Mouse (Mus musculus) hindbrain, embryonic 15.5 days (tissue): Measurements from ENCODE around the gene Dusp18. TPM values are rescaled to one million over a fixed set of nuclear protein-coding genes. Genes with fewer than 3 reads are reported as not detected.

Experiments
- ATAC-seq: fragments of 200-750 bp; cut with Nextera tagmentation; 2 replicates; pipeline ENCODE4 v1.8.0; 2017; ENCODE audit warnings: low read depth, moderate number of reproducible peaks, moderate TSS enrichment; ENCODE audit not compliant: low FRiP score
- H3K27ac ChIP-seq: fragments of 300-500 bp; sonication (generic); replicated peaks from 2 replicates; pipeline ENCODE4 v1.5.1; 2015; ENCODE audit warnings: mild to moderate bottlenecking, inconsistent platforms
- H3K27me3 ChIP-seq: fragments of 300-500 bp; sonication (generic); 2 replicates; pipeline ENCODE4 v1.6.1; 2015; ENCODE audit warnings: control low read depth, inconsistent platforms
- H3K36me3 ChIP-seq: fragments of 300-500 bp; sonication (generic); 2 replicates; pipeline ENCODE4 v1.6.1; 2015; ENCODE audit warnings: control low read depth, inconsistent platforms
- H3K4me1 ChIP-seq: fragments of 300-500 bp; sonication (generic); replicated peaks from 2 replicates; pipeline ENCODE4 v1.6.1; 2015; ENCODE audit warnings: control low read depth, inconsistent platforms
- H3K4me2 ChIP-seq: fragments of 300-500 bp; sonication (generic); 2 replicates; pipeline ENCODE4 v1.6.1; 2015; ENCODE audit warnings: moderate library complexity, mild to moderate bottlenecking, inconsistent platforms
- H3K4me3 ChIP-seq: fragments of 300-500 bp; sonication (generic); 2 replicates; pipeline ENCODE4 v1.5.1; 2015; ENCODE audit warnings: mild to moderate bottlenecking, inconsistent platforms
- H3K9ac ChIP-seq: fragments of 300-500 bp; sonication (generic); 2 replicates; pipeline ENCODE4 v1.6.1; 2015; ENCODE audit warnings: inconsistent platforms
- H3K9me3 ChIP-seq: fragments of 300-500 bp; sonication (generic); 2 replicates; pipeline ENCODE4 v1.6.1; 2016; ENCODE audit warnings: control low read depth, inconsistent platforms
- WGBS: fragments of 180-500 bp; shearing (Covaris S2); methylation state at CpG from one replicate; pipeline ENCODE4 v1.1.7; 2015; 5-methylcytosine and 5-hydroxymethylcytosine counted together
- polyA plus RNA-seq: library from polyadenylated mRNA; unstranded; fragments of >200 nt; fragmentation: Nextera tagmentation; extraction: Ambion mirVana; gene quantifications from 2 replicates; pipeline ENCODE4 v1.2.1, GENCODE M21; 2015

Gene Dusp18
- polyA plus RNA-seq, 1 experiment from 2014 or later: 33.1 TPM

DNA sequence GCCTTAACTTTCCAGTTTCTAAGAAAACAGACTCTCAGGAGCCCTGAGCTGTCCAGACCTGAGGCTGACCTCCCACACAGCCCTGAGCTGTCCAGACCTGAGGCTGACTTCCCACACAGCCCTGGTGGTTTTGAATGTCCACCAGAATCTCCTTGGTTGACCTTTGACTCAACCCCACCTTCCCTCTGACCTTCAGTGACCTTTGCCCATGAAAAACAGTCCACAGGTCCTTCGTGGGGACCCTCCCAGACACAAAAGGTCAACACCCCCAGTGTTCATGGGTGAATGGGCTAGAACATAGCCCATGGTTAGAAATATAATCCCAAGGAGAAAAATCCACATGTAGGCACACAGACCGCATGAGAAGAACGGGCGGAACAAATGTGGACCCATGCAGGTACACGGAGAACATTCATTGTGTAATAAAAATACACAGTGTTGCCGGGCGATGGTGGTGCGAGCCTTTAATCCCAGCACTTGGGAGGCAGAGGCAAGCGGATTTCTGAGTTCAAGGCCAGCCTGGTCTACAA is 38.8 kb downstream of the Dusp18 start:
- Histone ChIP-seq H3K27ac (no peak overlapping the region), H3K4me2 (no peak overlapping the region), H3K9ac (no peak overlapping the region), H3K4me3 (no peak overlapping the region), H3K4me1 (peaks cover 15% of the 10 kb centered on the region), H3K36me3 (no peaks in the 10 kb centered on the region), H3K9me3 (no peaks in the 10 kb centered on the region), H3K27me3 (no peaks in the 10 kb centered on the region)
- 83% methylated on average over 9 of the region's 9 CpGs for WGBS
- ATAC-seq: no peak

DNA sequence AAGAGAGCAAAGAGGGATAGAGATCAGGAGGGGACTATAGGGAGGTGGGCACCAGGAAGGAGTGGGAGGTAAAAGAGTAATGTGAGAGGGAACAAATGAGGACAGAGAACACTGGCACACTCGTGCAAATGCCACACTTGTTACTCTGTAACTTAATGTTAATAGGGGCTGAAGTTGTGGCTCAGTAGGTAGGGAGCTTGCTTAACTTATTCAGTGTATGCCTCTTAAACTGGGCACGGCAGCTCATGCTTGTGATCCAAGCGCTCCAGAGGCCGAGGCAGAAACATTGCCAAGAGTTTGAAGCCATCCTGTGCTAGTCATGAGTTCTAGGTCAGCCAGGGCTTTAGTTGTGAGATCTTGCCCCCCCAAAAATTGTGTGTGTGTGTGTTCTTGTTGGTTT is 40.1 kb downstream of the Dusp18 start:
- H3K4me2 ChIP-seq: no peak overlapping the region
- no peak overlapping the region for H3K4me3 ChIP-seq
- H3K9ac ChIP-seq: no peak overlapping the region
- 79% methylated on average over 4 of the region's 4 CpGs for WGBS
- H3K27ac ChIP-seq: no peak overlapping the region
- H3K27me3 ChIP-seq: no peaks in the 10 kb centered on the region
- peaks cover 15% of the 10 kb centered on the region for H3K4me1 ChIP-seq
- H3K9me3 ChIP-seq: no peaks in the 10 kb centered on the region
- ATAC-seq: no peak
- no peaks in the 10 kb centered on the region for H3K36me3 ChIP-seq

DNA sequence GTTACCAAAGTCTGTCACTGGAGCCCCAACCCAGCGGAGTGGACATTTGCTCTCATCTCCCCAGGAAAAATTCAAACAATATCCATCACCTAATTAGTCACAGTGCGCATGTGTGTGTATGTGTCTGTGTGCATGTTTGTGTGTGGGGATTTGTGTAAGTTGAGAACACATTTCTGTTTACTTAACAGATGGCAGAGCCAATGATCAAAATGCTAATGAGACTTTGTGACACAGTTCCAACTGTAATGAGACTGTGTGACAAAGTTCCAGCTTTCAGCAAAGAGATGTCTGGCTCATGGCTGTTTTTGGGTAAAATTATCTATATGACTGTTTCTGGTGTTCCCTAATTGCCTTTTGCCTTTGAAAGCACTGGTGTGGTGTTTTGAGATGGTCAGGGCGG is 41.3 kb downstream of the Dusp18 start:
- 75% methylated on average over 3 of the region's 3 CpGs for WGBS
- Histone ChIP-seq H3K4me1 (peaks cover 7% of the 10 kb centered on the region), H3K27me3 (no peaks in the 10 kb centered on the region)

DNA sequence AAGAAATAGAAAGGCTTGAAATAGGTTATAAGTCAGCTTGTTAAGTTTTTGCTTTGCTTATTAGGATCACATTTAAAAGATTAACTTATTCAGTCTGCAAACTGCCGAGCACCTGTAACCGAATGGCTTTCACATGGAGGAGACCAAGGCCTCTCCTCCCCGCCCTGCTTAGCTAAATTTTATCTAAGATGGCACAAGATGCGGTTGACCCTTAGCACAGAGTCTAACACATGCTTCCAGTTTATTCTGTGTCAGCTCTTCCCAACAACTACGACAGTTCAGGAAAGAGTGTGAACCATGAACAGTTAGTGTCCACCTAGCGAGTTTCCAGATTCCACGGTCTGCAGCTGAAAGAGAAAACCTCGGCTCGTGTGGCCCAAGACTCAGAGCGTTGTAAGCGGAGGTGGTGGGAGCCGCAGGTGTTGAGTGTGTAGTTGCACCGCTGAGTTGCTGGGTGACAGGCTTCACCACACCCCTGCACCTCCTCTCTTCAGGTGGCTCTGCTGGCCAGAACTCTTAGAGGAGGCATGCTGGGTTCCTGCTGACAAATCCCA is 42.4 kb downstream of the Dusp18 start:
- Histone ChIP-seq H3K27ac (no peak overlapping the region), H3K27me3 (no peaks in the 10 kb centered on the region), H3K9me3 (no peaks in the 10 kb centered on the region), H3K4me2 (no peak overlapping the region), H3K4me1 (no peaks in the 10 kb centered on the region), H3K9ac (no peak overlapping the region), H3K4me3 (no peak overlapping the region), H3K36me3 (no peaks in the 10 kb centered on the region)
- no peak for ATAC-seq
- WGBS: 79% methylated on average over 13 of the region's 13 CpGs

More for the DNA sequence above, 41.3 kb downstream of the Dusp18 start:
- Histone ChIP-seq H3K4me2 (no peak overlapping the region), H3K27ac (no peak overlapping the region), H3K9ac (no peak overlapping the region), H3K4me3 (no peak overlapping the region), H3K36me3 (no peaks in the 10 kb centered on the region), H3K9me3 (no peaks in the 10 kb centered on the region)
- ATAC-seq: no peak

DNA sequence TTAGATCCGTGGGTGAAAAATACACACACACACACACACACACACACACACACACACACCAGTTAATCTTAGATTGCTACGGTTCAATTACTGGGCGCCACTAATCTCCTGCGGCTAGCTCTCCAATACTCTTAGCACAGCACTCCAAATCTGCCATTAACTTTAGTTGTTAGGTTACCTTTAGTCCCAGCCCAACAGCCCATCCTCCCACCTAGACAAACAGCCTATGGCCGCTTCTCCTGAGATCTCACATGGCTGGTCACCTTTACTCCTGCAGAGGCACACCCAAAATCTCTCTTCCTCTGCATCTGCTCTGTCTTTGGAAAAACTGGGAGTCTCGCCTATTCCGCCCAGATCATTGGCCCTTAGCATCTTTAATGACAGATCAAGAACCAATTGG is 46.3 kb downstream of the Dusp18 start:
- no peak for ATAC-seq
- Histone ChIP-seq H3K9me3 (no peaks in the 10 kb centered on the region), H3K4me3 (no peak overlapping the region), H3K36me3 (no peaks in the 10 kb centered on the region), H3K4me1 (no peaks in the 10 kb centered on the region), H3K9ac (no peak overlapping the region), H3K27ac (no peak overlapping the region), H3K27me3 (no peaks in the 10 kb centered on the region), H3K4me2 (no peak overlapping the region)
- 89% methylated on average over 7 of the region's 7 CpGs for WGBS

DNA sequence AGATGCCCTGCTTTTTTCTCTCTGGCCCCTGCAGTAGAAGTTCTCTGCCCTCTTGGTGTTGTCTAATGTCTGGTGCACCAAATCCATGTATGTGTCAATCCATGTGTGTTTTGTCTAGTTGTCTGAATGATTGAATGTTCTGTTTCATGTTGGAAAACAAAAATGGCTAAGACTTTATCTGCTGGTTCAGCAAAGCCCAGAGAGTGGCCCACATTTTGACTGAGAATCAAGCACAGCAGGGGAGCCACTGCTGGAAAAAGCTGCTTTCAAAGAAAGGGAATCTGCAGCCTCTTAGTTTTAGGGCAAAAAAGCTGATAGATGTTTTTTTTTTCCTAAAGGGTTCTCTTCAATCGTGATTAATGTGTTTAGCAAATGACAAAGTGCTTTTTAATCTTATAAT is 51.3 kb downstream of the Dusp18 start:
- no peak overlapping the region for H3K9ac ChIP-seq
- no peak for ATAC-seq
- no peaks in the 10 kb centered on the region for H3K9me3 ChIP-seq
- H3K4me2 ChIP-seq: no peak overlapping the region
- H3K4me3 ChIP-seq: no peak overlapping the region
- H3K4me1 ChIP-seq: no peaks in the 10 kb centered on the region
- no peak overlapping the region for H3K27ac ChIP-seq
- H3K36me3 ChIP-seq: no peaks in the 10 kb centered on the region
- WGBS: 11% methylated on average over 1 of the region's 1 CpGs
- H3K27me3 ChIP-seq: no peaks in the 10 kb centered on the region

Other genes with a start within 250 kb of the Dusp18 start
- 32.1 and 33.5 TPM in 2 replicates for gene Morc2a, start 246.0 kb upstream of the Dusp18 start, polyA plus RNA-seq
- gene Osbp2, start 31.3 kb upstream of the Dusp18 start, polyA plus RNA-seq: 28.7 and 33.1 TPM in 2 replicates
- gene 4921536K21Rik, start 142 bp upstream of the Dusp18 start, polyA plus RNA-seq: 0.43 and 0.53 TPM in 2 replicates
- 17.3 and 20.3 TPM in 2 replicates for gene Slc35e4, start 19.4 kb downstream of the Dusp18 start, polyA plus RNA-seq
- gene Tcn2, start 36.9 kb downstream of the Dusp18 start, polyA plus RNA-seq: 27.2 and 28.3 TPM in 2 replicates
- 55.2 and 57.5 TPM in 2 replicates for gene Pes1, start 68.7 kb downstream of the Dusp18 start, polyA plus RNA-seq
- gene 4930556J24Rik, start 81.5 kb downstream of the Dusp18 start, polyA plus RNA-seq: 0.13 TPM in 1 of 2 replicates, not detected in the other
- 9.5 and 9.8 TPM in 2 replicates for gene Gal3st1, start 88.4 kb downstream of the Dusp18 start, polyA plus RNA-seq
- gene Sec14l4, start 136.2 kb downstream of the Dusp18 start, polyA plus RNA-seq: not detected in 2 replicates
- gene Sec14l3, start 169.6 kb downstream of the Dusp18 start, polyA plus RNA-seq: 0.39 and 0.86 TPM in 2 replicates
- gene Mtfp1, start 200.2 kb downstream of the Dusp18 start, polyA plus RNA-seq: 10.7 and 12.3 TPM in 2 replicates
- 6.1 and 6.4 TPM in 2 replicates for gene Sec14l2, start 228.2 kb downstream of the Dusp18 start, polyA plus RNA-seq
- 46.4 and 48.7 TPM in 2 replicates for gene Rnf215, start 240.0 kb downstream of the Dusp18 start, polyA plus RNA-seq